Mouse (Mus musculus): ENCODE results near the gene Akna.

The Akna gene

GRCm38 (mm10) chr4:63403040-63403959 is at the start of gene Akna:
Akna (minus strand) TSS chr4:63403354.
- DNase-seq (ENCODE audit: low read depth in 1 of 2, low spot score in 2 of 2), result no peak

DNA sequence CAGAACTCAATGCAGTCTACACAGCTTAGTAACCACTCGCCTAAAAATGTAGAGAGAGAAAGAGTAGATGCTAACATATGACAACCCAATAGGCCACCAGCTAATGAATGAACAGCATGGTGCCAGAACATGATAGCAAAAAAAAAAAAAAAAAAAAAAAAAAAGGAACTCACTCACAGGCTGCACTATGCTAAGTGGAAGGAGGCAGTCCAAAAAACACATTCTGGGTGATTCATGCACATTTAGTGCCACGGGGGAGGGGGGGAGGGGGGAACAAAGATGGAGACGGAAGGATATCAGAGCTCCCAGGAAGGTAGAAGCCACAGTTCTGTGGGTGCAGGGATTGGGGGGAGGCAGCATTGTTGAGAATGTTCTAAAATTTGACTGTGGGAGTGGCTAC is 49.4 kb upstream of the Akna start:
- no peak for DNase-seq (ENCODE audit: low read depth in 1 of 2, low spot score in 2 of 2)

DNA sequence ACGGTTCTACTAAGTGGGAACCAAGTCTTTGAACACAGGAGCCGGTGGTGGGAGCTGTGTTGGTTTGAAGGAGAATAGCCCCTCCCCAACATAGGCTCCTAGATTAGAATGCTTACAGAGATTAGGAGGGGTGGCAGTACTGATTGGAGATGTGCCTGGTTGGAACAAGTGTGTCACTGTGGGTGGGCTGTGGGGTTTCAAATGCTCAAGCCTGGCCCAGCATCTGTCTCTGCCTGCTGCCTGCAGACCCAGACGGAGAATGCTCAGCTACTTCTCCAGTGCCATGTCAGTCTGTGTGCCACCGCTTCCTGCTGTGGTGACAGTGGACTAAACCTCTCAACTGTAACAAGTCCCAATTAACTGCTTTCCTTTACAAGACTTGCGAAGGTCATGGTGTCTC is 47.4 kb upstream of the Akna start:
- no peak for DNase-seq (ENCODE audit: low read depth in 1 of 2, low spot score in 2 of 2)

GRCm38 (mm10) chr4:63444362-63445066 is 41.4 kb upstream of the Akna start:
- no peak for DNase-seq (ENCODE audit: low read depth in 1 of 2, low spot score in 2 of 2)

- DNase-seq (ENCODE audit: low read depth in 1 of 2, low spot score in 2 of 2), result no peak
Observed at GRCm38 (mm10) chr4:63443101-63443500, 39.9 kb upstream of the Akna start.

- no peak for DNase-seq (ENCODE audit: low read depth in 1 of 2, low spot score in 2 of 2)
Observed at GRCm38 (mm10) chr4:63441616-63442015, 38.5 kb upstream of the Akna start.

DNA sequence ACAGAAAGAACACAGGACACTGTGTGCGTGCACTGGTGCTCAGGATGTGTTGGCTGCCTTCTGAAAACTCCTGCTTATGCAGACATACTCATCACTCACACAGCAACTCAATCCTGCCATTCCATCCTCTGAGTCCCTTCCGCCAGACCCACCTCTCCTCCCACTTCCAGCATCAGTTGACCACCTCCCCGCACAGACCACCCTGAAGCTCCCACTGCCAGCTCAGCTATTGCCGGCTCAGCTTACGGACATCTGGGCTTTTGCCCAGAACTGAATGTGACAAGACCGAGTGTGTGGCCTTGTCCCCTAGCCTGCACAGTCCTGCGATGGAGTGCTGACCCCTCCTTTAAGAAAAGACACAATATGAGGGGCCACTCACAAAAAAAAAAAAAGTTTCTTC is 37.1 kb upstream of the Akna start:
- DNase-seq (ENCODE audit: low read depth in 1 of 2, low spot score in 2 of 2), result no peak

GRCm38 (mm10) chr4:63437968-63438367 is 34.8 kb upstream of the Akna start:
- DNase-seq (ENCODE audit: low read depth in 1 of 2, low spot score in 2 of 2), result no peak

DNA sequence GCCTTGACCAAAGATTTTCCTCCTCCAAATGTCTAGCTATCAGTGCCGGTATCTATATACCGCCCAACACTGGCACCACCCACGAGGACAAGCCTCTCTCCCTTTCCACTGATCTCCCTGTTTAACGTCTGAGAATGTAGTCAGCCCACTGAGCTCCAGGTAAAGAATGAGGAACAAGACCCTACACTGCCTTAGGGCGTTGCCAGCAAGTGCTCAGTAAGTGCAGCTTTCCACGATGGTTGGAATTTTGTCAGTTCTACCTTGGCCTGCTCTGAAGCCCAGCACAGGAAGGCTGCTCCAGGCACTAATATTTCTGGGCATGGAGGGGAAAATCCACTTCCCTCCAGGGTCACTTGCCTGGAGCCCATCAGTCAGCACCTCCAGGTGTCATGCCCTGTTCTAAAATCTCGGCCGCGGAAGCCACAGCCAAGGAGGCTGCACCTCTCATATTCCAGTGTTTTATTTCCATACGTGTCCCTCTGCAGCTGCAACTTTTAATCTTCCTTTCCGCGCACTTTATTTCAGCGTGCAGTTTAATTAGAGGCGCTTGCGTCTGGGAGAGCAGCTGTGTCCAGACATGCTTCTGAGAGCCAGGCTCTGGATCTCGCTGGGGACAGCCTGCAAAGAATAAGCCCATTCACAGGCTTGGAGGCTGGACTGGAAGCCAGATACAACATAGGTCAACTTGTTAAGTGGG is 34.1 kb upstream of the Akna start:
- no peak for DNase-seq (ENCODE audit: low read depth in 1 of 2, low spot score in 2 of 2)

DNA sequence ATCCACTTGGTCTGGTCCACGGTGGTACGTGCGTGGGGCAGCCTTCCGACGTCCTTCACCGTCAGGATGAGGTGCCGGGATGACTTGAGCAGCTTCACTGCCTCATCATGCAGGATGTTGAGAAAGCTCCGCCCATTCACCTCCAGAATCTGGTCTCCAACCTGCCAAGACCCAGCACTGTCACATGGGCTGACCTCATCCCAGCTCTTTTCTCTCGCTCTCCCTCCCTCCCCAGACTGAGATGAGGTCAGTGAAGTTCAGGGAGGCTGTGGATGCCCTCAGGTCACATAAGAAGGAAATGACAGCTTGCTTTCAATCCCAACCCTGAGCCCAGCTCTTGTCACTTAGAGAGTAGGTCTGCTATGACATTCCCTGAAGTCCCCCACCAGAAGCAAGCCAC is 32.2 kb upstream of the Akna start:
- no peak for DNase-seq (ENCODE audit: low read depth in 1 of 2, low spot score in 2 of 2)

DNA sequence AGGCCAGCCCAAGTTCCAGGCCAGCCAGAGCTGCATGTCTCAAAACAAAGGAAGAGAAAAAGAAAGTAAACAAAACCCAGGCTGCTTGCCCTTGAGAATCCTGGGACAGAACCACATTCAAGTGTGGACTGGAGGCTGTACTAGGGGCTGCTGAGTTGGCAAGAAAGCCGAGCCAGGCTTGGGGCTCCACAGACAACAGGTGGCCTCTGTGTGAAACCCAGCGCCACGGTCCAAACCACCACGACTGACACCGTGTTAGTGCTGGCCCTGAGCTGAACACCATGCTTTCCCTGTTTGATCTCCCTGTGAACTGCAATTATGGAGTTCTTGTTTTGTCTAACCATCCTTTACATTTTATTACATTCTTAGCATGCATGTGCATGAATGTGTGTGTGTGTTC is 27.9 kb upstream of the Akna start:
- no peak for DNase-seq (ENCODE audit: low read depth in 1 of 2, low spot score in 2 of 2)

GRCm38 (mm10) chr4:63430357-63430756 is 27.2 kb upstream of the Akna start:
- no peak for DNase-seq (ENCODE audit: low read depth in 1 of 2, low spot score in 2 of 2)

DNA sequence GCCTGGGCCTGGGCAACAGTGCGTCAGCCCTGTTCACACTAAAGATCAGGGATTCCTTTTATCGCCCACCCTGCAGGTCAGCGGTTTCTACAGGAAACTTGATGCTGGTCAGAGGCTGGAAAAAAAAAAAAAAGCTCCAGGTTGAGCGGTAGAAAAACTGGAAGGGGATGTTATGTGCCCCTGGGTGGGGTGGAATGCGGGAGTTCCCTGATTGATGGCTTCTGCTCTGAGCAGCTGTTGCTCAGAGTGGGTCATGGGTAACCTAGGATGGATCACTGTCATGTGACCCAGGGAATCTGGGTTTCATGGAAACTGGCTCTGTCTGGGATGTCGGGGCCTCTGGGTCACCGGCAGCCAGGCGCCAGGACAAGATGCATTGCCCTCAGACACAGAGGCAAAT is 23.2 kb upstream of the Akna start:
- DNase-seq (ENCODE audit: low read depth in 1 of 2, low spot score in 2 of 2), result no peak

DNA sequence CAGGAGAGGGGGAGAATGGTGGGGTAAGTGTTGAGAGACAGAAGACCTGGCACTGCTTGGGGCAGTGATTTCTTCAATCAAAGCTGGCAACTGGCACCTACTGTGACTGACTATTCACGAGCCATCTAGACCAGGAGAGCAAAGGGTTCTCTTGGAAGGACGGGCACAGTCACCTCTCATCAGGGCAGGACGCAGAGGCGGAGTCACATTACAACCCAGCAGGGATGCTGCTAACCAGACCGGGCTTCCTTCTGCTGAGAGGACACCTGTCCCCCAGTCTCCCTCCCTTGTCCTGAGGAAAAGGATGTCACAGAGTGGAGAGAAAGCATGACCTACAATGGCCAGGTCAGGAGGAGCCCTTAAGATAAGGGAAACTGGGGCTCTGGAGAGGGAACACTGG is 20.7 kb upstream of the Akna start:
- no peak for DNase-seq (ENCODE audit: low read depth in 1 of 2, low spot score in 2 of 2)

GRCm38 (mm10) chr4:63423231-63423630 is 20.1 kb upstream of the Akna start:
- DNase-seq (ENCODE audit: low read depth in 1 of 2, low spot score in 2 of 2), result no peak

GRCm38 (mm10) chr4:63420143-63420920 is 17.2 kb upstream of the Akna start:
- DNase-seq (ENCODE audit: low read depth in 1 of 2, low spot score in 2 of 2), result no peak

- no peak for DNase-seq (ENCODE audit: low read depth in 1 of 2, low spot score in 2 of 2)
Observed at GRCm38 (mm10) chr4:63418270-63418669, 15.1 kb upstream of the Akna start.

GRCm38 (mm10) chr4:63417318-63417957 is 14.3 kb upstream of the Akna start:
- peak in 1 of 2 experiments; percentile 54 for DNase-seq (ENCODE audit: low read depth in 1 of 2, low spot score in 2 of 2)

GRCm38 (mm10) chr4:63414951-63415350 is 11.8 kb upstream of the Akna start:
- no peak for DNase-seq (ENCODE audit: low read depth in 1 of 2, low spot score in 2 of 2)

DNA sequence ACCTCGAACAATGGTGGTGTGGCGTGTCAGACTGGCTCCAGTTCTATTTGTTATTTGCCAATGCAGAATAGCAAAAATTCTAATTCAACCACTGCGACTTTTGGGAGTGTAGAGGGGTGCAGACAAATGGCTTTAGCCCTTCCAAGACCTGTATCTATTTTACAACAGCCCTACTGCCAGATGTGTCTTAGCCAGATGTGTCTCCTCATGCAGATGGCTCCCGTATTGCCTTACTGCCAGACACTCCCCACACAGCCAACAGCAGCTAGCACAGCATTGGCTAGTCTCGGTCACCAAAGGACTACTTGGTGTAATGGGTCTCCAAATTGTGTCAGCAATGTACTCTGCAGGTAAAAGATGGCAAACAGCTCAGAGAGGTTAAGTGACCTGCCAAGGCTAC is 8.1 kb upstream of the Akna start:
- no peak for DNase-seq (ENCODE audit: low read depth in 1 of 2, low spot score in 2 of 2)

- peak; percentile 73 to 85 for DNase-seq (ENCODE audit: low read depth in 1 of 2, low spot score in 2 of 2)
Observed at GRCm38 (mm10) chr4:63410583-63410934, 7.4 kb upstream of the Akna start.

Data from monocyte, adult 2 months (primary cell).